In genomic region chr10:53399053-53399452, GRCm38 (mm10) we compare ENCODE assay signal across 9 mouse cellular contexts. TPM values are rescaled to one million over a fixed set of nuclear protein-coding genes. Genes with fewer than 3 reads are reported as not detected.
A peak's percentile ranks its signal among the peaks of the same experiment; 100 is the strongest.
DNase-seq lines count a peak whose midpoint lies in the region; ATAC-seq and TF ChIP-seq lines count a peak whose summit lies in the region.
"Had no signal": no experiment of that assay in that cellular context is flagged by ENCODE, and none has a peak within 500 bp of the region (broad histone marks: within the 10 kb centered on the region; RNA-seq: fewer than 3 reads in every experiment).

No protein-coding gene starts in this region.

- 52% methylated on average over 3 of the region's 3 CpGs for WGBS in kidney, adult 2 months
- 58% methylated on average over 3 of the region's 3 CpGs for WGBS in neural tube, embryonic 12.5 days

- H3K9ac ChIP-seq in neural tube, embryonic 12.5 days = no peak overlapping the region

- no peaks in the 10 kb centered on the region for H3K27me3 ChIP-seq in kidney, adult 2 months (replicated peaks; ENCODE audit: control insufficient read depth, insufficient read depth, low read length)
- H3K27me3 ChIP-seq in neural tube, embryonic 12.5 days (replicated peaks) = no peaks in the 10 kb centered on the region

- H3K4me1 ChIP-seq in kidney, adult 2 months (ENCODE audit: control insufficient read depth, insufficient read depth, low read length) = no peaks in the 10 kb centered on the region
- peaks cover 6% of the 10 kb centered on the region; the same call in 1 of the 2 replicates for H3K4me1 ChIP-seq in neural tube, embryonic 12.5 days

- no peak for DNase-seq in cerebellum, postnatal 36 days
- no peak for DNase-seq in kidney, adult 2 months
- DNase-seq in kidney, postnatal 36 days = no peak
- no peak for DNase-seq in neural tube, embryonic 10.5 days (ENCODE audit: extremely low spot score, low spot score)
- no peak for DNase-seq in urinary bladder, postnatal 14 days (ENCODE audit: low spot score)
- no peak for DNase-seq in spleen, adult 12 weeks (ENCODE audit: low spot score)

- TF ChIP-seq CTCF in kidney, adult 2 months (conservative IDR thresholded peaks at IDR 0.05; ENCODE audit: insufficient read depth, insufficient read length, low read depth, low read length) = no peak

- H3K9me3 ChIP-seq in neural tube, embryonic 12.5 days = no peaks in the 10 kb centered on the region

- no peak for TF ChIP-seq POLR2A in kidney, adult 2 months (IDR thresholded peaks at IDR 0.05; ENCODE audit: low read depth, low read length)

- ATAC-seq in cerebellum, adult (ENCODE audit: insufficient number of reproducible peaks, low FRiP score, low TSS enrichment) = peak; percentile 8; the same call in 1 of the 2 replicates
- peak; percentile 59; the same call in 1 of the 2 replicates for ATAC-seq in neural tube, embryonic 12.5 days (ENCODE audit: low FRiP score, low read depth)

- H3K4me3 ChIP-seq in kidney, adult 2 months (ENCODE audit: insufficient read depth, low read depth, low read length) = no peak overlapping the region
- H3K4me3 ChIP-seq in neural tube, embryonic 12.5 days = no peak overlapping the region
- H3K4me3 ChIP-seq: erythroblast, embryonic 14.5 days had no signal

- 0 out of 2 replicates have a peak overlapping the region, but pooled peaks have one; percentile 23 for H3K27ac ChIP-seq in kidney, adult 2 months (ENCODE audit: insufficient read depth, low read depth, low read length)
- no peak overlapping the region for H3K27ac ChIP-seq in neural tube, embryonic 12.5 days

- H3K4me2 ChIP-seq in neural tube, embryonic 12.5 days (replicated peaks) = no peak overlapping the region; the same call in 1 of the 2 replicates

- H3K36me3 ChIP-seq in kidney, adult 2 months (ENCODE audit: control insufficient read depth, insufficient read depth, low read length) = no peaks in the 10 kb centered on the region
- no peaks in the 10 kb centered on the region for H3K36me3 ChIP-seq in neural tube, embryonic 12.5 days

RNA-seq across cellular contexts. Expression of gene Cep85l, which starts 19.3 kb away (rescaled TPM):
- 1.7 and 2.3 TPM in 2 replicates for polyA plus RNA-seq in kidney, adult 2 months (2012; rRNA removed)
- polyA plus RNA-seq in neural tube, embryonic 12.5 days (2016; fragmentation: Nextera tagmentation; extraction: Ambion mirVana) = 9.2 and 10.0 TPM in 2 replicates
